Mouse (Mus musculus): ENCODE data around the gene Cnrip1. TPM values are rescaled to one million over a fixed set of nuclear protein-coding genes. Genes with fewer than 3 reads are reported as not detected.
"Not testable (repeated sequence)": the region's sequence is repeated elsewhere in the genome, so short reads cannot be mapped to it uniquely, and the experiment has no call there.

Gene Cnrip1
- total RNA-seq (2021) = 1 to 10 TPM; 3.2 to 4.0 TPM
- long read RNA-seq, experiment 1, partial matches to known transcripts = 0 of 4 reads
- long read RNA-seq, experiment 1, other reads (novel, unspliced or antisense) = 2 of 4 reads
- long read RNA-seq, experiment 2, partial matches to known transcripts = 0 of 3 reads
- long read RNA-seq, experiment 2, other reads (novel, unspliced or antisense) = 3 of 3 reads

GRCm38 (mm10) chr11:17051545-17052475 is at the start of gene Cnrip1, which contains the start of gene Plek:
Gene Cnrip1 (plus strand): TSS chr11:17051586.
Gene Plek (minus strand): TSS chr11:17052381.
- intact Hi-C loops (cut with DNase I) = no loop called here
- DNase-seq = peak; percentile 60 to 62

- no peak for DNase-seq
- intact Hi-C loops (cut with DNase I) = no loop called here
Measured at GRCm38 (mm10) chr11:17002739-17003373, 48.5 kb upstream of the Cnrip1 start.

- no peak for DNase-seq
- intact Hi-C loops (cut with DNase I) = no loop called here
Measured at GRCm38 (mm10) chr11:17003757-17004156, 47.6 kb upstream of the Cnrip1 start.

- intact Hi-C loops (cut with DNase I) = no loop called here
- no peak for DNase-seq
Measured at GRCm38 (mm10) chr11:17004899-17005846, 46.2 kb upstream of the Cnrip1 start.

- intact Hi-C loops (cut with DNase I); DNase-seq: not testable (repeated sequence)
Measured at GRCm38 (mm10) chr11:17006526-17006925, 44.9 kb upstream of the Cnrip1 start.

- intact Hi-C loops (cut with DNase I) = no loop called here
- no peak for DNase-seq
Measured at GRCm38 (mm10) chr11:17007517-17008173, 43.7 kb upstream of the Cnrip1 start.

GRCm38 (mm10) chr11:17008498-17008941 is 42.9 kb upstream of the Cnrip1 start:
- DNase-seq = no peak
- intact Hi-C loops (cut with DNase I) = no loop called here

- no peak for DNase-seq
- intact Hi-C loops (cut with DNase I) = no loop called here
Measured at GRCm38 (mm10) chr11:17012948-17013347, 38.4 kb upstream of the Cnrip1 start.

- intact Hi-C loops (cut with DNase I) = no loop called here
- DNase-seq = no peak
Measured at GRCm38 (mm10) chr11:17019328-17019727, 32.1 kb upstream of the Cnrip1 start.

GRCm38 (mm10) chr11:17023206-17023605 is 28.2 kb upstream of the Cnrip1 start:
- DNase-seq = no peak
- intact Hi-C loops (cut with DNase I) = no loop called here

- intact Hi-C loops (cut with DNase I) = no loop called here
- no peak for DNase-seq
Measured at GRCm38 (mm10) chr11:17023984-17024383, 27.4 kb upstream of the Cnrip1 start.

- intact Hi-C loops (cut with DNase I) = no loop called here
Measured at GRCm38 (mm10) chr11:17045806-17046205, 5.6 kb upstream of the Cnrip1 start.

GRCm38 (mm10) chr11:17052476-17053049 is 1.2 kb downstream of the Cnrip1 start:
- no peak for DNase-seq

More at GRCm38 (mm10) chr11:17045806-17046205, 5.6 kb upstream of the Cnrip1 start:
- no peak for DNase-seq

GRCm38 (mm10) chr11:17069360-17069759 is 18.0 kb downstream of the Cnrip1 start:
- intact Hi-C loops (cut with DNase I) = not testable (repeated sequence)

More at GRCm38 (mm10) chr11:17052476-17053049, 1.2 kb downstream of the Cnrip1 start:
- intact Hi-C loops (cut with DNase I) = no loop called here

GRCm38 (mm10) chr11:17075656-17076055 is 24.3 kb downstream of the Cnrip1 start:
- peak in 1 of 2 experiments; percentile 4 for DNase-seq
- intact Hi-C loops (cut with DNase I) = no loop called here

More at GRCm38 (mm10) chr11:17069360-17069759, 18.0 kb downstream of the Cnrip1 start:
- DNase-seq = not testable (repeated sequence)

GRCm38 (mm10) chr11:17082086-17082485 is 30.7 kb downstream of the Cnrip1 start:
- no peak for DNase-seq
- intact Hi-C loops (cut with DNase I) = loop anchor here (5.0 to 10.0 kb wide), 2 partner anchors 73 to 120 kb away; partner anchors contain the start of gene Ppp3r1

GRCm38 (mm10) chr11:17082953-17083352 is 31.6 kb downstream of the Cnrip1 start:
- DNase-seq = no peak
- intact Hi-C loops (cut with DNase I) = loop anchor here (5.0 to 10.0 kb wide), 2 partner anchors 72 to 119 kb away; partner anchors contain the start of gene Ppp3r1

GRCm38 (mm10) chr11:17083455-17083854 is 32.1 kb downstream of the Cnrip1 start:
- no peak for DNase-seq
- intact Hi-C loops (cut with DNase I) = loop anchor here (5.0 to 10.0 kb wide), 2 partner anchors 71 to 119 kb away; partner anchors contain the start of gene Ppp3r1

All from gastrocnemius, postnatal 36 days (tissue).